Mouse (Mus musculus) neural tube, embryonic 11.5 days (tissue): Measurements from ENCODE around the gene Chia1. TPM values are rescaled to one million over a fixed set of nuclear protein-coding genes. Genes with fewer than 3 reads are reported as not detected.
"Not testable (repeated sequence)": the region's sequence is repeated elsewhere in the genome, so short reads cannot be mapped to it uniquely, and the experiment has no call there.

Experiments used
- ATAC-seq: fragments of 200-750 bp; cut with Nextera tagmentation; 2 replicates; pipeline ENCODE4 v1.8.0; 2017; ENCODE audit warnings: moderate number of reproducible peaks, mild to moderate bottlenecking, moderate TSS enrichment, moderate library complexity; ENCODE audit not compliant: insufficient read depth, low FRiP score, low TSS enrichment
- DNase-seq: peaks from one replicate; pipeline ENCODE4 v3.0.0-alpha.2; 2015; ENCODE audit warnings: low spot score
- H3K27ac ChIP-seq: fragments of 300-500 bp; sonication (generic); 2 replicates; pipeline ENCODE4 v1.5.1; 2014; ENCODE audit warnings: low read depth, mild to moderate bottlenecking, low read length
- H3K27me3 ChIP-seq: fragments of 300-500 bp; sonication (generic); 2 replicates; pipeline ENCODE4 v1.6.1; 2014; ENCODE audit warnings: mild to moderate bottlenecking, low read length, mixed read lengths; ENCODE audit not compliant: control insufficient read depth, insufficient read depth
- H3K36me3 ChIP-seq: fragments of 300-500 bp; sonication (generic); 2 replicates; pipeline ENCODE4 v1.6.1; 2014; ENCODE audit warnings: mild to moderate bottlenecking, low read length, moderate library complexity, mixed read lengths; ENCODE audit not compliant: control insufficient read depth, insufficient read depth
- H3K4me1 ChIP-seq: fragments of 300-500 bp; sonication (generic); 2 replicates; pipeline ENCODE4 v1.6.1; 2014; ENCODE audit warnings: low read length, mixed read lengths; ENCODE audit not compliant: control insufficient read depth, insufficient read depth
- H3K4me2 ChIP-seq: fragments of 300-500 bp; sonication (generic); 2 replicates; pipeline ENCODE4 v1.6.1; 2014; ENCODE audit warnings: low read depth, mild to moderate bottlenecking, moderate library complexity
- H3K4me3 ChIP-seq: fragments of 300-500 bp; sonication (generic); 2 replicates; pipeline ENCODE4 v1.5.1; 2014; ENCODE audit warnings: low read depth, low read length
- H3K9ac ChIP-seq: fragments of 300-500 bp; sonication (generic); 2 replicates; pipeline ENCODE4 v1.6.1; 2014; ENCODE audit warnings: mild to moderate bottlenecking, low read length
- H3K9me3 ChIP-seq: fragments of 300-500 bp; sonication (generic); 2 replicates; pipeline ENCODE4 v1.6.1; 2016; ENCODE audit warnings: low read length; ENCODE audit not compliant: control insufficient read depth
- WGBS: fragments of 180-500 bp; shearing (Covaris S2); extraction: QIAGEN DNeasy Blood & Tissue Kit; methylation state at CpG from one replicate; pipeline ENCODE4 v1.1.7; 2014; 5-methylcytosine and 5-hydroxymethylcytosine counted together
- polyA plus RNA-seq: library from polyadenylated mRNA; unstranded; fragments of >200 nt; fragmentation: Nextera tagmentation; extraction: Ambion mirVana; gene quantifications from 2 replicates; pipeline ENCODE4 v1.2.1, GENCODE M21; 2014

The Chia1 gene
- polyA plus RNA-seq, 1 experiment from 2014 or later, result not detected

DNA sequence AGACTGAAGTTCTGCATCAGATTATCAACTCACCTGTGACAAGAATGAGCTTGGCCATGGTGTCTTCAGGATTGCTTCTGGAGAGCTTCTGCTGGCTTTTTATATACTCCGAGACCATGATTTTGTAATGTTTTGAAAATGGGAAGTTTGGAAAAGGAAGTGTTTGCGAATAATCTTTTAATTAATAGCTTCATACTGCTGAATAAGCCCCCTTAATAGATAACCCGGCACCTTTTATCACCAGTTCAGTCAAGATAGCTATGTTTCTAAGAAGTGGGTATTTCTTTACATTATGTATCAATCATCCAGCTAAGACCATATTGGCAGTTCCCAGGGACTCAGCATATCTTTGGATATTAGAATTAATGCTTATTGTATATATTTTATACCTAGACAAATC is 54.4 kb downstream of the Chia1 start, which contains the start of gene Chil3:
Chil3 (minus strand) TSS at position 101 of the 400 bp plus-strand sequence.
- Histone ChIP-seq H3K27me3 (no peaks in the 10 kb centered on the region), H3K4me3 (no peak within 1 kb of the TSS), H3K9ac (no peak within 1 kb of the TSS), H3K4me2 (no peak within 1 kb of the TSS), H3K4me1 (no peaks in the 10 kb centered on the region), H3K27ac (no peak within 1 kb of the TSS), H3K9me3 (peaks cover 2% of the 10 kb centered on the region; the same call in 1 of the 2 replicates), H3K36me3 (no peaks in the 10 kb centered on the region)
- ATAC-seq (no peak), DNase-seq (no peak)
- 81% methylated on average over 3 of the region's 3 CpGs for WGBS

DNA sequence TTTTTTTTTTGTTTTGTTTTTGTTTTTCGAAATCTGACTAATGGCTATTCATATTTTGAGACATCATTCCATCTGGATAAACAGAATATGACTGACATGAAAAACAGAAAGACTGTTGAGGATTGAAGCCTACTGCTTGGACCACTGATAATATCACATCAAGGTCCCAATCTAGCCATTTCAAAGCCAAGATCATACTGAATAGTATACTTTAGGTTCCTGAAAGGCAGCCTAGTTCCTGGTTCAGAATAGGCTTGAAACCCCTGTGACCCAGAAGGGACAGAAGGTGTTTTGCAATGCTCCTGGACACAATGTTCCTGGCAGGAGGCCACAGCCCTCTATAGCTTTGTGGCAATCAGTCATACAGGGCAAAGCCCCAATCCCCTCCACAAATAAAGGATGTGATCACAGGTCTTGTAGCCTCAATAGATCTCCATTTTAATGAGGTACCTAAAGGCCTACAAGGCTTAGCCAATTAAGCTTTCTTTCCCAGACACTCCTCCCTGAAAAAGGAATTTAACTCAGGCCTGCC is 57.6 kb downstream of the Chia1 start:
- 59% methylated on average over 1 of the region's 1 CpGs for WGBS
- Histone ChIP-seq H3K4me1 (no peaks in the 10 kb centered on the region), H3K9ac (no peak overlapping the region), H3K36me3 (no peaks in the 10 kb centered on the region), H3K27me3 (no peaks in the 10 kb centered on the region), H3K4me3 (no peak overlapping the region), H3K4me2 (no peak overlapping the region), H3K27ac (no peak overlapping the region), H3K9me3 (0 out of 2 replicates have a peak, but pooled peaks cover 2% of the 10 kb centered on the region)
- no peak for DNase-seq
- ATAC-seq, result no peak

DNA sequence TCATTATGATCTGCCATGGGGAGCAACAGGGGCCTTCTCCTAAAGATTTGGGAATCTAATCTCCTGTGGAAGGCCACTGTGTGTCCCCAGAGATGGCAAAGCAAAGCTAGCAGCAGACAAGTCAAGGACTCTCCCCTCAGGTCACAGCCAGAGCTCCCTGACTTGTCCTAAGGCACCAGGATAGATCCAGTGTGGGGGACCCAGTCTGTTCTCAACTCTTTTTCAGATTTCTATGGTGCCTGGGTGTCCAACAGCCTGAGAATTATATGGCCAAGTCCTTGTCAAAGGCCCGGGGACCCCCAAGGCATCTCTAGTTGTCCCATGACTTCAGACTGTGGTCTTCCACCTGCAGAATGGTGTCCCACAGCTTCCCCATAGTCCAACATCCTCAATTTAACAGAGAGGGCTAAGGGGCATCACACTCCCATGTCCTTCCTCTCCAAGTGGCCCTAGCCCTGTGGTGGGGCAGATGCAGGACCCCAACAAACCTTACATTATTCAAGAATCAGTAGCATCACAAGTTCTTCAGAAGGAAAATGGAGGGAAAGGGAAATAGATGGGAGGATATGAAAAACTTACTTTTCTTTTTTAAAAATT is 58.2 kb downstream of the Chia1 start:
- no peak overlapping the region for H3K27ac ChIP-seq
- H3K9me3 ChIP-seq, result 0 out of 2 replicates have a peak, but pooled peaks cover 2% of the 10 kb centered on the region
- 92% methylated on average over 1 of the region's 1 CpGs for WGBS
- H3K36me3 ChIP-seq, result no peaks in the 10 kb centered on the region
- no peak for DNase-seq
- ATAC-seq, result no peak
- no peak overlapping the region for H3K4me3 ChIP-seq
- no peak overlapping the region for H3K9ac ChIP-seq
- H3K4me1 ChIP-seq, result no peaks in the 10 kb centered on the region
- H3K4me2 ChIP-seq, result no peak overlapping the region
- H3K27me3 ChIP-seq, result no peaks in the 10 kb centered on the region

DNA sequence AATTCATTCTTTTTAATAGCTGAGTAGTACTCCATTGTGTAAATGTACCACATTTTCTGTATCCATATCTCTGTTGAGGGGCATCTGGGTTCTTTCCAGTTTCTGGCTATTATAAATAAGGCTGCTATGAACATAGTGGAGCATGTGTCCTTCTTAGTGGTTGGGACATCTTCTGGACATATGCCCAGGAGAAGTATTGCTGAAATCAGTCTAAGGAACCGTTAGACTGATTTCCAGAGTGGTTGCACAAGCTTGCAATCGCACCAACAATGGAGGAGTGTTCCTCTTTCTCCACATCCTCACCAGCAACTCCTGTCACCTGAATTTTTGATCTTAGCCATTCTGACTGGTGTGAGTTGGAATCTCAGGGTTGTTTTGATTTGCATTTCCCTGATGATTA is 59.5 kb downstream of the Chia1 start:
- H3K4me3 ChIP-seq, ATAC-seq, H3K9me3 ChIP-seq, H3K9ac ChIP-seq, H3K4me1 ChIP-seq, H3K27ac ChIP-seq, H3K36me3 ChIP-seq, H3K27me3 ChIP-seq, DNase-seq, H3K4me2 ChIP-seq: not testable (repeated sequence)
- 81% methylated on average over 2 of the region's 2 CpGs for WGBS

DNA sequence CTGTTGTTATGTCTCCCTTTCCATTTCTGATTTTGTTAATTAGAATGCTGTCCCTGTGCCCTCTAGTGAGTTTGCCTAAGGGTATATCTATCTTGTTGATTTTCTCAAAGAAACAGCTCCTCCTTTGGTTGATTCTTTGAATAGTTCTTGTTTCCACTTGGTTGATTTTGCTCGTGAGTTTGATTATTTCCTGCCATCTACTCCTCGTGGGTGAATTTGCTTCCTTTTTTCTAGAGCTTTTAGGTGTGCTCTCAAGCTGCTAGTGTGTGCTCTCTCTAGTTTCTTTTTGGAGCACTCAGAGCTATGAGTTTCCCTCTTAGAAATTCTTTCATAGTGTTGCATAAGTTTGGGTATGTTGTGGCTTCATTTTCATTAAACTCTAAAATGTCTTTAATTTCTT is 61.9 kb downstream of the Chia1 start:
- H3K36me3 ChIP-seq, H3K27ac ChIP-seq, H3K4me1 ChIP-seq, ATAC-seq, H3K9ac ChIP-seq, H3K4me3 ChIP-seq, H3K27me3 ChIP-seq, H3K4me2 ChIP-seq, H3K9me3 ChIP-seq, DNase-seq: not testable (repeated sequence)
- WGBS, result 67% methylated on average over 2 of the region's 2 CpGs

DNA sequence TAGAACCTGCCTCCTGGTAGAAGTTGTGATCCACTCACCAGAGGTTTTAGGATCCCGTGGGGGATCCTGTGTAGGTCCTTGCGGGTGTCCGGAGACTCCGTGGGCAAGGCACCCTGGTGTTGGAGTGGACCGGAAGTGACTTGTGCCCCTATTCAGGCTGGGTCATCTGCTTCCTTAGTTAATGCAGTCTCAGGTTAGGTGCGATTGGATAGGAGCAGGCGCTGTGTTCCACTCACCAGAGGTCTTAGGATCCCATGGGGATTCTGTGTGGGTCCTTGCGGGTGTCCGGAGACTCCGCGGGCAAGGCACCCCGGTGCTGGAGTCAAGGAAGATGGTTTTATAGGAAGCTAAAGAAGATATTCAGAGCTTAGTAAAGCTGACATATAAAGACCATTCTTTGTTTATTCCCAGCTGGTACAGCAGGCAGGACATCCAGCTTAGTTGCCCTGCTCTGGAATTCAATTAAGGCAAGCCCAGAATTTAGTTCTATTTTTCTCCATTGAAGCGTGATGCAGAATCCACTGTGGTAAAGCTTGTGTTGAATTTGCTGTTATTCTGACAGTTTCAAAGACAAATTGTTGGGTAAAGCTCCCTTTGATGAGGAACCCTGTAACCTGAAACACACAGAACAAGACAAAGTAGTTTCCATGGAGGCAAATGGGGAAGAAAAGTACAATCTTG is 64.6 kb downstream of the Chia1 start:
- Histone ChIP-seq H3K9me3 (peaks cover 15% of the 10 kb centered on the region), H3K27ac (no peak overlapping the region), H3K27me3 (no peaks in the 10 kb centered on the region), H3K36me3 (no peaks in the 10 kb centered on the region), H3K4me1 (no peaks in the 10 kb centered on the region), H3K4me2 (no peak overlapping the region), H3K9ac (no peak overlapping the region), H3K4me3 (no peak overlapping the region)
- DNase-seq (no peak), ATAC-seq (no peak)
- WGBS, result 89% methylated on average over 13 of the region's 13 CpGs

Other genes starting within 250 kb of the Chia1 start
- gene Adora3, start 242.4 kb upstream of the Chia1 start, polyA plus RNA-seq, result 0.19 and 0.31 TPM in 2 replicates
- gene Tmigd3, start 242.3 kb upstream of the Chia1 start, polyA plus RNA-seq, result not detected in 2 replicates
- 0.57 and 0.76 TPM in 2 replicates for gene I830077J02Rik, start 180.6 kb upstream of the Chia1 start, polyA plus RNA-seq
- 131 and 132 TPM in 2 replicates for gene Wdr77, start 153.9 kb upstream of the Chia1 start, polyA plus RNA-seq
- gene Atp5f1, start 153.1 kb upstream of the Chia1 start, polyA plus RNA-seq, result 548 and 549 TPM in 2 replicates
- 2.0 and 3.2 TPM in 2 replicates for gene Ovgp1, start 139.5 kb upstream of the Chia1 start, polyA plus RNA-seq
- not detected in 2 replicates for gene Pifo, start 98.6 kb upstream of the Chia1 start, polyA plus RNA-seq
- not detected in 2 replicates for gene Chil5, start 80.4 kb upstream of the Chia1 start, polyA plus RNA-seq
- not detected in 2 replicates for gene Chil3, start 54.3 kb downstream of the Chia1 start, polyA plus RNA-seq
- gene Chil4, start 106.3 kb downstream of the Chia1 start, polyA plus RNA-seq, result not detected in 2 replicates